Mouse (Mus musculus): ENCODE data around the gene Taf12. TPM values are rescaled to one million over a fixed set of nuclear protein-coding genes. Genes with fewer than 3 reads are reported as not detected.
A peak's percentile ranks its signal among the peaks of the same experiment; 100 is the strongest.

Gene Taf12
- polyA plus RNA-seq, 1 experiment from 2014 or later = 39.8 TPM

GRCm38 (mm10) chr4:132315711-132316110 lies 41.5 kb downstream of the Taf12 start:
- Histone ChIP-seq H3K9me3 (ENCODE audit: control insufficient read depth, low read length) (no peaks in the 10 kb centered on the region), H3K4me2 (ENCODE audit: low read depth, low read length) (no peak overlapping the region), H3K4me1 (ENCODE audit: control insufficient read depth, insufficient read depth, low read length) (no peaks in the 10 kb centered on the region; the same call in 1 of the 2 replicates), H3K9ac (replicated peaks; ENCODE audit: low read depth, low read length) (no peak overlapping the region), H3K27me3 (ENCODE audit: control insufficient read depth, insufficient read depth, low read length) (no peaks in the 10 kb centered on the region), H3K4me3 (ENCODE audit: low read depth, low read length) (no peak overlapping the region), H3K36me3 (ENCODE audit: control insufficient read depth, insufficient read depth, low read length) (peaks cover 53% of the 10 kb centered on the region; the same call in 1 of the 2 replicates), H3K27ac (ENCODE audit: low read depth, low read length) (no peak overlapping the region)
- WGBS = 85% methylated on average over 8 of the region's 8 CpGs
- ATAC-seq (ENCODE audit: low read depth) = no peak

- no peak for ATAC-seq (ENCODE audit: low read depth)
- 77% methylated on average over 5 of the region's 5 CpGs for WGBS
Observed at GRCm38 (mm10) chr4:132326481-132326880, 52.3 kb downstream of the Taf12 start.

GRCm38 (mm10) chr4:132328391-132328982 lies 54.3 kb downstream of the Taf12 start:
- Histone ChIP-seq H3K9me3 (ENCODE audit: control insufficient read depth, low read length) (no peaks in the 10 kb centered on the region), H3K27ac (ENCODE audit: low read depth, low read length) (no peak overlapping the region), H3K4me1 (ENCODE audit: control insufficient read depth, insufficient read depth, low read length) (peaks cover 10% of the 10 kb centered on the region), H3K36me3 (ENCODE audit: control insufficient read depth, insufficient read depth, low read length) (peaks cover 5% of the 10 kb centered on the region), H3K4me2 (ENCODE audit: low read depth, low read length) (peak overlapping the region; percentile 59), H3K9ac (replicated peaks; ENCODE audit: low read depth, low read length) (peak overlapping the region; percentile 93), H3K27me3 (ENCODE audit: control insufficient read depth, insufficient read depth, low read length) (no peaks in the 10 kb centered on the region), H3K4me3 (ENCODE audit: low read depth, low read length) (peak overlapping the region; percentile 81)
- ATAC-seq (ENCODE audit: low read depth) = no peak
- 52% methylated on average over 14 of the region's 14 CpGs for WGBS

More at GRCm38 (mm10) chr4:132326481-132326880, 52.3 kb downstream of the Taf12 start:
- H3K9ac ChIP-seq (replicated peaks; ENCODE audit: low read depth, low read length) = no peak overlapping the region
- no peaks in the 10 kb centered on the region for H3K27me3 ChIP-seq (ENCODE audit: control insufficient read depth, insufficient read depth, low read length)
- H3K9me3 ChIP-seq (ENCODE audit: control insufficient read depth, low read length) = no peaks in the 10 kb centered on the region
- H3K4me3 ChIP-seq (ENCODE audit: low read depth, low read length) = no peak overlapping the region
- no peak overlapping the region for H3K4me2 ChIP-seq (ENCODE audit: low read depth, low read length)
- H3K27ac ChIP-seq (ENCODE audit: low read depth, low read length) = no peak overlapping the region
- H3K36me3 ChIP-seq (ENCODE audit: control insufficient read depth, insufficient read depth, low read length) = peaks cover 17% of the 10 kb centered on the region
- peaks cover 10% of the 10 kb centered on the region for H3K4me1 ChIP-seq (ENCODE audit: control insufficient read depth, insufficient read depth, low read length)

- Histone ChIP-seq H3K36me3 (ENCODE audit: control insufficient read depth, insufficient read depth, low read length) (peaks cover 6% of the 10 kb centered on the region), H3K27me3 (ENCODE audit: control insufficient read depth, insufficient read depth, low read length) (no peaks in the 10 kb centered on the region), H3K4me2 (ENCODE audit: low read depth, low read length) (peak within 1 kb of the TSS; percentile 59), H3K9ac (replicated peaks; ENCODE audit: low read depth, low read length) (peak within 1 kb of the TSS; percentile 93), H3K27ac (ENCODE audit: low read depth, low read length) (peak within 1 kb of the TSS; percentile 85), H3K9me3 (ENCODE audit: control insufficient read depth, low read length) (no peaks in the 10 kb centered on the region), H3K4me3 (ENCODE audit: low read depth, low read length) (peak within 1 kb of the TSS; percentile 81), H3K4me1 (ENCODE audit: control insufficient read depth, insufficient read depth, low read length) (peaks cover 10% of the 10 kb centered on the region)
- under 1% methylated on average over 51 of the region's 52 CpGs for WGBS
- ATAC-seq (ENCODE audit: low read depth) = peak; percentile 97
Observed at GRCm38 (mm10) chr4:132329115-132329834, 55.1 kb downstream of the Taf12 start, which contains the start of gene Trnau1ap. Trnau1ap (minus strand) TSS chr4:132329538.

- Histone ChIP-seq H3K4me3 (ENCODE audit: low read depth, low read length) (peak overlapping the region; percentile 81), H3K27me3 (ENCODE audit: control insufficient read depth, insufficient read depth, low read length) (no peaks in the 10 kb centered on the region), H3K4me2 (ENCODE audit: low read depth, low read length) (peak overlapping the region; percentile 59), H3K9me3 (ENCODE audit: control insufficient read depth, low read length) (no peaks in the 10 kb centered on the region), H3K36me3 (ENCODE audit: control insufficient read depth, insufficient read depth, low read length) (peaks cover 12% of the 10 kb centered on the region), H3K4me1 (ENCODE audit: control insufficient read depth, insufficient read depth, low read length) (peaks cover 10% of the 10 kb centered on the region), H3K27ac (ENCODE audit: low read depth, low read length) (peak overlapping the region; percentile 85; the same call in 1 of the 2 replicates), H3K9ac (replicated peaks; ENCODE audit: low read depth, low read length) (peak overlapping the region; percentile 93)
- WGBS = 9% methylated on average over 10 of the region's 10 CpGs
- ATAC-seq (ENCODE audit: low read depth) = 0 out of 2 replicates have a peak, but pooled peaks have one; percentile 7
Observed at GRCm38 (mm10) chr4:132329835-132330354, 55.7 kb downstream of the Taf12 start.

DNA sequence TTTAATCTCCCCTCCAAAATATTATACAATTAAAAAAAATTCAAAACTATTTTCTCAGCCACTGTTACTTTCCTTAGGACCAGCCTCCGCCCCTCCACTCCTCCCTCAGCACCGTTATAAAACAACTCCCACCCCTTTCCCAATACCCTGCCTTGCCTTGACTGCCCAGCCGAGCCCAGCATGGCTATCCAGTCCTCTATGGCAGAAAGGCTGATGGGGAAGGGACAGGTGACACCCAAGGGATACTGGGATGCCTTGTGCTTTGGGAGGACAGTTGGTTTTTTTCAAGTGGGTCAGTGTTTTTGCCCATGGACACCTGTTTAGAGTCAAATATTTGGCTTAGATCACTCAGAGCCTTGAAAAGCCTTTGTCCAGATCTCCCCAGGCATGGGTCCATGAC lies 57.8 kb downstream of the Taf12 start:
- Histone ChIP-seq H3K4me1 (ENCODE audit: control insufficient read depth, insufficient read depth, low read length) (peaks cover 10% of the 10 kb centered on the region), H3K9me3 (ENCODE audit: control insufficient read depth, low read length) (no peaks in the 10 kb centered on the region), H3K36me3 (ENCODE audit: control insufficient read depth, insufficient read depth, low read length) (peaks cover 12% of the 10 kb centered on the region), H3K9ac (replicated peaks; ENCODE audit: low read depth, low read length) (no peak overlapping the region), H3K4me2 (ENCODE audit: low read depth, low read length) (no peak overlapping the region), H3K27me3 (ENCODE audit: control insufficient read depth, insufficient read depth, low read length) (no peaks in the 10 kb centered on the region), H3K4me3 (ENCODE audit: low read depth, low read length) (no peak overlapping the region), H3K27ac (ENCODE audit: low read depth, low read length) (no peak overlapping the region)
- no peak for ATAC-seq (ENCODE audit: low read depth)
- 65% methylated on average over 3 of the region's 3 CpGs for WGBS

GRCm38 (mm10) chr4:132332880-132333279 lies 58.7 kb downstream of the Taf12 start:
- Histone ChIP-seq H3K27me3 (ENCODE audit: control insufficient read depth, insufficient read depth, low read length) (no peaks in the 10 kb centered on the region), H3K4me1 (ENCODE audit: control insufficient read depth, insufficient read depth, low read length) (peaks cover 10% of the 10 kb centered on the region), H3K4me2 (ENCODE audit: low read depth, low read length) (no peak overlapping the region), H3K9me3 (ENCODE audit: control insufficient read depth, low read length) (no peaks in the 10 kb centered on the region), H3K27ac (ENCODE audit: low read depth, low read length) (no peak overlapping the region), H3K4me3 (ENCODE audit: low read depth, low read length) (no peak overlapping the region), H3K36me3 (ENCODE audit: control insufficient read depth, insufficient read depth, low read length) (peaks cover 12% of the 10 kb centered on the region), H3K9ac (replicated peaks; ENCODE audit: low read depth, low read length) (no peak overlapping the region)
- no peak for ATAC-seq (ENCODE audit: low read depth)
- 93% methylated on average over 6 of the region's 6 CpGs for WGBS

- H3K9ac ChIP-seq (replicated peaks; ENCODE audit: low read depth, low read length) = no peak overlapping the region
- 94% methylated on average over 13 of the region's 13 CpGs for WGBS
- H3K9me3 ChIP-seq (ENCODE audit: control insufficient read depth, low read length) = no peaks in the 10 kb centered on the region
- no peak overlapping the region for H3K4me3 ChIP-seq (ENCODE audit: low read depth, low read length)
- no peak overlapping the region for H3K27ac ChIP-seq (ENCODE audit: low read depth, low read length)
- H3K4me1 ChIP-seq (ENCODE audit: control insufficient read depth, insufficient read depth, low read length) = peaks cover 3% of the 10 kb centered on the region; the same call in 1 of the 2 replicates
- H3K27me3 ChIP-seq (ENCODE audit: control insufficient read depth, insufficient read depth, low read length) = no peaks in the 10 kb centered on the region
- H3K36me3 ChIP-seq (ENCODE audit: control insufficient read depth, insufficient read depth, low read length) = peaks cover 9% of the 10 kb centered on the region
- H3K4me2 ChIP-seq (ENCODE audit: low read depth, low read length) = no peak overlapping the region
- no peak for ATAC-seq (ENCODE audit: low read depth)
Observed at GRCm38 (mm10) chr4:132338943-132339342, 64.8 kb downstream of the Taf12 start.

DNA sequence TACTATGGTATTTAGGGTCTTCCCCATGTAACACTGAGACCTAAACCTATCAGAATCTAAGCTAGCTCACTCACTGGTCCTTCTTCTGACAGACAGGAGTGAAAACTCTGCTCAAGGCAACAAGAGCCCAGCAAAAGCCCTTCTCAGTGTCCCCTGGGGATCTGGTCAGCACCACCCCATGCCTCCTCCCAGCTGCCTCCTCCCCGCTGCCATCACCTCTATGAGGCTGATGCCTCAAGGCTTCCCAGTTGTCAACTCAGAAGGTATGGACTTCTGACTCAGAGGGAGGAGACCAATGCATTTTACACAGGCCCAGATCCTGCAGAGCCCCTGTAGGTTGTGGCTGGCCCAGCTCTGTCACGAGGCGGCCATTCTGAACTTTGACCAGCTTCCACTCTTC lies 67.3 kb downstream of the Taf12 start:
- no peak for ATAC-seq (ENCODE audit: low read depth)
- no peak overlapping the region for H3K4me3 ChIP-seq (ENCODE audit: low read depth, low read length)
- H3K27ac ChIP-seq (ENCODE audit: low read depth, low read length) = no peak overlapping the region
- H3K9ac ChIP-seq (replicated peaks; ENCODE audit: low read depth, low read length) = no peak overlapping the region
- H3K27me3 ChIP-seq (ENCODE audit: control insufficient read depth, insufficient read depth, low read length) = no peaks in the 10 kb centered on the region
- H3K4me1 ChIP-seq (ENCODE audit: control insufficient read depth, insufficient read depth, low read length) = peaks cover 13% of the 10 kb centered on the region
- H3K9me3 ChIP-seq (ENCODE audit: control insufficient read depth, low read length) = no peaks in the 10 kb centered on the region
- H3K4me2 ChIP-seq (ENCODE audit: low read depth, low read length) = no peak overlapping the region
- H3K36me3 ChIP-seq (ENCODE audit: control insufficient read depth, insufficient read depth, low read length) = no peaks in the 10 kb centered on the region
- WGBS = 91% methylated on average over 3 of the region's 3 CpGs
